Comparison of ENCODE assay signal across 10 mouse cellular contexts in genomic region chr12:110705419-110705818, GRCm38 (mm10). TPM values are rescaled to one million over a fixed set of nuclear protein-coding genes. Genes with fewer than 3 reads are reported as not detected.
"Had no signal": no experiment of that assay in that cellular context is flagged by ENCODE, and none has a peak within 500 bp of the region (broad histone marks: within the 10 kb centered on the region; RNA-seq: fewer than 3 reads in every experiment).

No protein-coding gene starts in this region.

RNA-seq across cellular contexts. Expression of gene 1700001K19Rik, which starts 23.0 kb away (rescaled TPM):
- total RNA-seq: neutrophil, adult 5-6 weeks had no signal
- polyA plus RNA-seq: neural tube, embryonic 12.5 days; small intestine, adult 2 months; spleen, adult 2 months; stomach, embryonic 14.5 days; stomach, embryonic 15.5 days; stomach, embryonic 16.5 days; stomach, postnatal 0 days; thymus, postnatal 0 days; urinary bladder, adult 2 months had no signal
